In genomic region chr11:51016341-51016740, GRCm38 (mm10) we compare ENCODE assay signal across 35 mouse cellular contexts. TPM values are rescaled to one million over a fixed set of nuclear protein-coding genes. Genes with fewer than 3 reads are reported as not detected.
DNase-seq lines count a peak whose midpoint lies in the region; ATAC-seq and TF ChIP-seq lines count a peak whose summit lies in the region.
"Had no signal": no experiment of that assay in that cellular context is flagged by ENCODE, and none has a peak within 500 bp of the region (broad histone marks: within the 10 kb centered on the region; RNA-seq: fewer than 3 reads in every experiment).

No protein-coding gene starts in this region.

- H3K4me1 ChIP-seq in stomach, embryonic 16.5 days (ENCODE audit: control insufficient read depth, insufficient read depth, low read length) = no peaks in the 10 kb centered on the region
- no peaks in the 10 kb centered on the region for H3K4me1 ChIP-seq in stomach, postnatal 0 days (replicated peaks; ENCODE audit: control insufficient read depth, insufficient read depth)
- H3K4me1 ChIP-seq in liver, embryonic 12.5 days = no peaks in the 10 kb centered on the region
- H3K4me1 ChIP-seq in liver, embryonic 15.5 days (replicated peaks) = no peaks in the 10 kb centered on the region
- H3K4me1 ChIP-seq: embryonic facial prominence, embryonic 10.5 days; embryonic facial prominence, embryonic 13.5 days; forebrain, embryonic 12.5 days; forebrain, embryonic 15.5 days; heart, embryonic 10.5 days; hindbrain, embryonic 10.5 days had no signal

- WGBS in stomach, embryonic 16.5 days = 46% methylated on average over 2 of the region's 2 CpGs
- WGBS in stomach, postnatal 0 days = 38% methylated on average over 2 of the region's 2 CpGs
- WGBS in liver, embryonic 12.5 days (ENCODE audit: insufficient replicate concordance) = 46% methylated on average over 2 of the region's 2 CpGs
- WGBS in liver, embryonic 15.5 days (ENCODE audit: insufficient replicate concordance) = 22% methylated on average over 2 of the region's 2 CpGs

- H3K27ac ChIP-seq in stomach, embryonic 16.5 days (ENCODE audit: low read length) = no peak overlapping the region
- H3K27ac ChIP-seq in stomach, postnatal 0 days (replicated peaks) = no peak overlapping the region
- H3K27ac ChIP-seq in liver, embryonic 12.5 days = no peak overlapping the region
- H3K27ac ChIP-seq in liver, embryonic 15.5 days (replicated peaks) = no peak overlapping the region
- H3K27ac ChIP-seq: embryonic facial prominence, embryonic 10.5 days; embryonic facial prominence, embryonic 13.5 days; forebrain, embryonic 12.5 days; forebrain, embryonic 15.5 days; heart, adult 2 months; heart, embryonic 10.5 days; hindbrain, embryonic 10.5 days; hindbrain, embryonic 14.5 days; hindbrain, postnatal 0 days had no signal

- H3K9ac ChIP-seq in stomach, embryonic 16.5 days (ENCODE audit: low read length) = no peak overlapping the region
- no peak overlapping the region for H3K9ac ChIP-seq in stomach, postnatal 0 days (ENCODE audit: low read length)
- H3K9ac ChIP-seq in liver, embryonic 12.5 days = no peak overlapping the region
- H3K9ac ChIP-seq in liver, embryonic 15.5 days = no peak overlapping the region
- H3K9ac ChIP-seq: embryonic facial prominence, embryonic 13.5 days; forebrain, embryonic 12.5 days; forebrain, embryonic 15.5 days; hindbrain, embryonic 14.5 days had no signal

- TF ChIP-seq EP300 in stomach, postnatal 0 days (optimal IDR thresholded peaks at IDR 0.05) = no peak

- no peaks in the 10 kb centered on the region for H3K9me3 ChIP-seq in stomach, embryonic 16.5 days (replicated peaks; ENCODE audit: control insufficient read depth, low read length)
- no peaks in the 10 kb centered on the region for H3K9me3 ChIP-seq in stomach, postnatal 0 days (ENCODE audit: control insufficient read depth, low read length)
- H3K9me3 ChIP-seq in liver, embryonic 12.5 days (replicated peaks) = no peaks in the 10 kb centered on the region
- no peaks in the 10 kb centered on the region for H3K9me3 ChIP-seq in liver, embryonic 15.5 days (replicated peaks)
- H3K9me3 ChIP-seq: embryonic facial prominence, embryonic 13.5 days; forebrain, embryonic 12.5 days; forebrain, embryonic 15.5 days; heart, embryonic 10.5 days; hindbrain, embryonic 10.5 days had no signal

- no peak overlapping the region for H3K4me2 ChIP-seq in stomach, embryonic 16.5 days (ENCODE audit: low read depth, low read length)
- H3K4me2 ChIP-seq in stomach, postnatal 0 days (replicated peaks; ENCODE audit: low read depth) = no peak overlapping the region
- no peak overlapping the region for H3K4me2 ChIP-seq in liver, embryonic 12.5 days
- H3K4me2 ChIP-seq in liver, embryonic 15.5 days = no peak overlapping the region
- H3K4me2 ChIP-seq: embryonic facial prominence, embryonic 13.5 days; forebrain, embryonic 12.5 days; forebrain, embryonic 15.5 days; hindbrain, embryonic 14.5 days had no signal

- H3K27me3 ChIP-seq in stomach, embryonic 16.5 days (ENCODE audit: control insufficient read depth, insufficient read depth, low read length) = no peaks in the 10 kb centered on the region
- no peaks in the 10 kb centered on the region for H3K27me3 ChIP-seq in stomach, postnatal 0 days (ENCODE audit: control insufficient read depth, insufficient read depth, low read length)
- H3K27me3 ChIP-seq in liver, embryonic 12.5 days (replicated peaks) = no peaks in the 10 kb centered on the region
- H3K27me3 ChIP-seq in liver, embryonic 15.5 days = no peaks in the 10 kb centered on the region
- H3K27me3 ChIP-seq: embryonic facial prominence, embryonic 13.5 days; forebrain, embryonic 12.5 days; forebrain, embryonic 15.5 days had no signal

- H3K36me3 ChIP-seq in stomach, embryonic 16.5 days (ENCODE audit: control insufficient read depth, insufficient read depth, low read length) = no peaks in the 10 kb centered on the region
- no peaks in the 10 kb centered on the region for H3K36me3 ChIP-seq in stomach, postnatal 0 days (ENCODE audit: control insufficient read depth, insufficient read depth, low read length)
- H3K36me3 ChIP-seq in liver, embryonic 12.5 days = no peaks in the 10 kb centered on the region
- no peaks in the 10 kb centered on the region for H3K36me3 ChIP-seq in liver, embryonic 15.5 days (replicated peaks)
- H3K36me3 ChIP-seq: embryonic facial prominence, embryonic 10.5 days; embryonic facial prominence, embryonic 13.5 days; forebrain, embryonic 12.5 days; forebrain, embryonic 15.5 days; heart, embryonic 10.5 days; hindbrain, embryonic 10.5 days had no signal

- peak; percentile 47; the same call in 1 of the 2 replicates for ATAC-seq in stomach, embryonic 16.5 days (ENCODE audit: insufficient read depth, low FRiP score)
- no peak for ATAC-seq in stomach, postnatal 0 days (ENCODE audit: low FRiP score, low TSS enrichment)
- ATAC-seq in liver, embryonic 12.5 days = peak; percentile 71
- ATAC-seq in liver, embryonic 15.5 days (ENCODE audit: insufficient read depth) = peak; percentile 81
- ATAC-seq: CD4-positive, CD25-positive, alpha-beta regulatory T cell, adult 4 months; forebrain, embryonic 15.5 days; hindbrain, postnatal 0 days had no signal

- no peak overlapping the region for H3K4me3 ChIP-seq in stomach, embryonic 16.5 days (replicated peaks; ENCODE audit: low read length)
- H3K4me3 ChIP-seq in stomach, postnatal 0 days (ENCODE audit: low read depth, low read length) = no peak overlapping the region
- no peak overlapping the region for H3K4me3 ChIP-seq in liver, embryonic 12.5 days
- no peak overlapping the region for H3K4me3 ChIP-seq in liver, embryonic 15.5 days (replicated peaks)
- H3K4me3 ChIP-seq: embryonic facial prominence, embryonic 10.5 days; embryonic facial prominence, embryonic 13.5 days; erythroblast, embryonic 14.5 days; forebrain, embryonic 12.5 days; forebrain, embryonic 15.5 days; heart, adult 2 months; heart, embryonic 10.5 days; hindbrain, embryonic 10.5 days had no signal

- no peak for DNase-seq in stomach, postnatal 0 days (ENCODE audit: low spot score)
- DNase-seq in testis, postnatal 14 days (ENCODE audit: low spot score) = no peak
- no peak for DNase-seq in ovary, adult 18-20 months (ENCODE audit: low spot score)
- DNase-seq in heart, postnatal 10 days = no peak
- DNase-seq: adrenal gland, adult 2 months; adrenal gland, postnatal 14 days; cerebellum, adult 11 months; cerebellum, adult 8-10 months; cerebellum, postnatal 10 days; cerebellum, postnatal 36 days; embryo, embryonic 11 days; gastrocnemius, postnatal 25 days; heart, adult 2 months; heart, postnatal 36 days had no signal

- TF ChIP-seq CTCF in stomach, postnatal 0 days (IDR thresholded peaks at IDR 0.05; ENCODE audit: low read depth) = no peak

- intact Hi-C loops in heart, postnatal 10 days (cut with DNase I) = no loop called here

RNA-seq across cellular contexts. Expression of gene Olfr54, which starts 2.3 kb away (rescaled TPM):
- polyA plus RNA-seq in stomach, embryonic 16.5 days (2015; fragmentation: Nextera tagmentation; extraction: Ambion mirVana) = not detected in 2 replicates
- 0.04 TPM in 1 of 2 replicates, not detected in the other for polyA plus RNA-seq in stomach, postnatal 0 days (2015; fragmentation: Nextera tagmentation; extraction: Ambion mirVana)
- not detected in 2 replicates for polyA plus RNA-seq in liver, embryonic 12.5 days (2016; fragmentation: Nextera tagmentation; extraction: Ambion mirVana)
- polyA plus RNA-seq in liver, embryonic 15.5 days (2015; fragmentation: Nextera tagmentation; extraction: Ambion mirVana) = not detected in 2 replicates
- total RNA-seq in heart, postnatal 10 days (2021) = not detected
- total RNA-seq: gastrocnemius, adult 8-10 months; gastrocnemius, postnatal 25 days; heart, adult 2 months; heart, postnatal 36 days; hindbrain, postnatal 0 days; MEL had no signal
- polyA plus RNA-seq: C2C12; cortical plate, adult 2 months; embryonic facial prominence, embryonic 10.5 days; embryonic facial prominence, embryonic 13.5 days; forebrain, embryonic 12.5 days; forebrain, embryonic 15.5 days; gonadal fat pad, adult 2 months; heart, adult 2 months; heart, embryonic 10.5 days; heart, embryonic 14.5 days; heart, postnatal 0 days; hindbrain, embryonic 10.5 days; hindbrain, embryonic 14.5 days; hindbrain, postnatal 0 days had no signal

RNA-seq across cellular contexts. Expression of gene Olfr51, which starts 12.9 kb away (rescaled TPM):
- not detected in 2 replicates for polyA plus RNA-seq in stomach, embryonic 16.5 days (2015; fragmentation: Nextera tagmentation; extraction: Ambion mirVana)
- not detected in 2 replicates for polyA plus RNA-seq in stomach, postnatal 0 days (2015; fragmentation: Nextera tagmentation; extraction: Ambion mirVana)
- not detected in 2 replicates for polyA plus RNA-seq in liver, embryonic 12.5 days (2016; fragmentation: Nextera tagmentation; extraction: Ambion mirVana)
- not detected in 2 replicates for polyA plus RNA-seq in liver, embryonic 15.5 days (2015; fragmentation: Nextera tagmentation; extraction: Ambion mirVana)
- total RNA-seq in heart, postnatal 10 days (2021) = not detected
- total RNA-seq: adrenal gland, adult 2 months; adrenal gland, postnatal 14 days; adrenal gland, postnatal 4 days; gastrocnemius, adult 8-10 months; gastrocnemius, postnatal 25 days; heart, adult 2 months; heart, postnatal 36 days; hindbrain, postnatal 0 days; MEL had no signal
- polyA plus RNA-seq: adrenal gland, adult 2 months; C2C12; CD4-positive, CD25-positive, alpha-beta regulatory T cell, adult 4 months; cortical plate, adult 2 months; embryonic facial prominence, embryonic 10.5 days; embryonic facial prominence, embryonic 13.5 days; erythroblast, embryonic 14.5 days; forebrain, embryonic 12.5 days; forebrain, embryonic 15.5 days; gonadal fat pad, adult 2 months; heart, adult 2 months; heart, embryonic 10.5 days; heart, embryonic 14.5 days; heart, postnatal 0 days; hindbrain, embryonic 10.5 days; hindbrain, embryonic 14.5 days; hindbrain, postnatal 0 days had no signal

RNA-seq across cellular contexts. Expression of gene Olfr1375, which starts 31.6 kb away (rescaled TPM):
- polyA plus RNA-seq in stomach, embryonic 16.5 days (2015; fragmentation: Nextera tagmentation; extraction: Ambion mirVana) = not detected in 2 replicates
- polyA plus RNA-seq in stomach, postnatal 0 days (2015; fragmentation: Nextera tagmentation; extraction: Ambion mirVana) = not detected in 2 replicates
- not detected in 2 replicates for polyA plus RNA-seq in liver, embryonic 12.5 days (2016; fragmentation: Nextera tagmentation; extraction: Ambion mirVana)
- polyA plus RNA-seq in liver, embryonic 15.5 days (2015; fragmentation: Nextera tagmentation; extraction: Ambion mirVana) = not detected in 2 replicates
- total RNA-seq in heart, postnatal 10 days (2021) = not detected
- total RNA-seq: adrenal gland, adult 2 months; adrenal gland, postnatal 14 days; adrenal gland, postnatal 4 days; gastrocnemius, adult 8-10 months; gastrocnemius, postnatal 25 days; heart, adult 2 months; heart, postnatal 36 days; hindbrain, postnatal 0 days; MEL had no signal
- polyA plus RNA-seq: adrenal gland, adult 2 months; C2C12; CD4-positive, CD25-positive, alpha-beta regulatory T cell, adult 4 months; cortical plate, adult 2 months; embryonic facial prominence, embryonic 10.5 days; embryonic facial prominence, embryonic 13.5 days; erythroblast, embryonic 14.5 days; forebrain, embryonic 12.5 days; forebrain, embryonic 15.5 days; gonadal fat pad, adult 2 months; heart, adult 2 months; heart, embryonic 10.5 days; heart, embryonic 14.5 days; heart, postnatal 0 days; hindbrain, embryonic 10.5 days; hindbrain, embryonic 14.5 days; hindbrain, postnatal 0 days had no signal

RNA-seq across cellular contexts. Expression of gene Olfr1377, which starts 34.6 kb away (rescaled TPM):
- not detected in 2 replicates for polyA plus RNA-seq in stomach, embryonic 16.5 days (2015; fragmentation: Nextera tagmentation; extraction: Ambion mirVana)
- not detected in 2 replicates for polyA plus RNA-seq in stomach, postnatal 0 days (2015; fragmentation: Nextera tagmentation; extraction: Ambion mirVana)
- polyA plus RNA-seq in liver, embryonic 12.5 days (2016; fragmentation: Nextera tagmentation; extraction: Ambion mirVana) = not detected in 2 replicates
- polyA plus RNA-seq in liver, embryonic 15.5 days (2015; fragmentation: Nextera tagmentation; extraction: Ambion mirVana) = not detected in 2 replicates
- not detected for total RNA-seq in heart, postnatal 10 days (2021)
- total RNA-seq: adrenal gland, adult 2 months; adrenal gland, postnatal 14 days; adrenal gland, postnatal 4 days; gastrocnemius, adult 8-10 months; gastrocnemius, postnatal 25 days; heart, adult 2 months; heart, postnatal 36 days; hindbrain, postnatal 0 days; MEL had no signal
- polyA plus RNA-seq: adrenal gland, adult 2 months; C2C12; CD4-positive, CD25-positive, alpha-beta regulatory T cell, adult 4 months; cortical plate, adult 2 months; embryonic facial prominence, embryonic 10.5 days; embryonic facial prominence, embryonic 13.5 days; erythroblast, embryonic 14.5 days; forebrain, embryonic 12.5 days; forebrain, embryonic 15.5 days; gonadal fat pad, adult 2 months; heart, adult 2 months; heart, embryonic 10.5 days; heart, embryonic 14.5 days; heart, postnatal 0 days; hindbrain, embryonic 10.5 days; hindbrain, embryonic 14.5 days; hindbrain, postnatal 0 days had no signal

RNA-seq across cellular contexts. Expression of gene Zfp354a, which starts 42.7 kb away (rescaled TPM):
- polyA plus RNA-seq in stomach, embryonic 16.5 days (2015; fragmentation: Nextera tagmentation; extraction: Ambion mirVana) = 7.4 TPM in 2 replicates
- polyA plus RNA-seq in stomach, postnatal 0 days (2015; fragmentation: Nextera tagmentation; extraction: Ambion mirVana) = 2.6 and 2.8 TPM in 2 replicates
- polyA plus RNA-seq in liver, embryonic 12.5 days (2016; fragmentation: Nextera tagmentation; extraction: Ambion mirVana) = 1.8 and 2.4 TPM in 2 replicates
- polyA plus RNA-seq in liver, embryonic 15.5 days (2015; fragmentation: Nextera tagmentation; extraction: Ambion mirVana) = 1.1 and 1.6 TPM in 2 replicates
- 1 to 10 TPM; 2.1 to 2.9 TPM for total RNA-seq in heart, postnatal 10 days (2021)
- total RNA-seq: MEL had no signal
- polyA plus RNA-seq: CD4-positive, CD25-positive, alpha-beta regulatory T cell, adult 4 months; erythroblast, embryonic 14.5 days had no signal
